Mouse (Mus musculus) layer of hippocampus, postnatal 25 days (tissue): Measurements from ENCODE around the gene Mettl9. TPM values are rescaled to one million over a fixed set of nuclear protein-coding genes. Genes with fewer than 3 reads are reported as not detected.

Source experiments
- DNase-seq, 2 experiments: peaks; one replicate each; pipeline ENCODE4 v3.0.0; 2022; ENCODE audit warnings: mixed read lengths in 2 of 2, low spot score in 1 of 2; ENCODE audit errors: extremely low spot score in 1 of 2
- total RNA-seq, 2 experiments: library from RNA; stranded (reverse); gene quantifications; 2 replicates each; pipeline ENCODE4 v1.2.3; 2021

Gene Mettl9
- total RNA-seq, 2 experiments from 2014 or later, result 77.1 to 81.2 TPM

- no peak for DNase-seq
These were observed 9.3 kb downstream of the Mettl9 start for GRCm38 (mm10) chr7:121043510-121043909.

GRCm38 (mm10) chr7:121044251-121044650, 10.0 kb downstream of the Mettl9 start:
- no peak for DNase-seq

- DNase-seq, result no peak
These were observed 11.6 kb downstream of the Mettl9 start for GRCm38 (mm10) chr7:121045671-121046453.

- no peak for DNase-seq
These were observed 13.4 kb downstream of the Mettl9 start for GRCm38 (mm10) chr7:121047624-121048023.

GRCm38 (mm10) chr7:121053071-121053470, 18.8 kb downstream of the Mettl9 start:
- no peak for DNase-seq

- no peak for DNase-seq
These were observed 25.4 kb downstream of the Mettl9 start for GRCm38 (mm10) chr7:121059477-121060218.

GRCm38 (mm10) chr7:121064309-121064708, 30.1 kb downstream of the Mettl9 start:
- no peak for DNase-seq

GRCm38 (mm10) chr7:121071276-121071675, 37.0 kb downstream of the Mettl9 start:
- no peak for DNase-seq

- no peak for DNase-seq
These were observed 38.3 kb downstream of the Mettl9 start for GRCm38 (mm10) chr7:121072506-121072905.

- DNase-seq, result no peak
These were observed 40.0 kb downstream of the Mettl9 start, which contains the start of gene Igsf6 for GRCm38 (mm10) chr7:121074281-121074680. Gene Igsf6 (minus strand): TSS chr7:121074572.

GRCm38 (mm10) chr7:121074801-121075400, 40.7 kb downstream of the Mettl9 start:
- no peak for DNase-seq

GRCm38 (mm10) chr7:121075416-121075815, 41.2 kb downstream of the Mettl9 start:
- DNase-seq, result no peak

- no peak for DNase-seq
These were observed 43.1 kb downstream of the Mettl9 start for GRCm38 (mm10) chr7:121077311-121077710.

- peak; percentile 46 to 64 for DNase-seq
These were observed 43.6 kb downstream of the Mettl9 start for GRCm38 (mm10) chr7:121077829-121078228.

GRCm38 (mm10) chr7:121081350-121081749, 47.1 kb downstream of the Mettl9 start, which contains the start of gene Otoa:
Gene Otoa (plus strand): TSS chr7:121081650.
- DNase-seq, result no peak

GRCm38 (mm10) chr7:121081816-121082215, 47.6 kb downstream of the Mettl9 start:
- no peak for DNase-seq

- DNase-seq, result no peak
These were observed 48.8 kb downstream of the Mettl9 start for GRCm38 (mm10) chr7:121082949-121083513.

GRCm38 (mm10) chr7:121084840-121085453, 50.7 kb downstream of the Mettl9 start:
- DNase-seq, result no peak

- no peak for DNase-seq
These were observed 51.3 kb downstream of the Mettl9 start for GRCm38 (mm10) chr7:121085500-121085899.

- no peak for DNase-seq
These were observed 54.5 kb downstream of the Mettl9 start for GRCm38 (mm10) chr7:121088745-121089144.
